ENCODE assay signal across 8 mouse cellular contexts in genomic region chr6:85915539-85916513, GRCm38 (mm10). TPM values are rescaled to one million over a fixed set of nuclear protein-coding genes. Genes with fewer than 3 reads are reported as not detected.
DNase-seq lines count a peak whose midpoint lies in the region; ATAC-seq lines count a peak whose summit lies in the region.
"Not testable (repeated sequence)": the region's sequence is repeated elsewhere in the genome, so short reads cannot be mapped to it uniquely, and the experiment has no call there.

Gene Nat8f1, minus strand, starts transcription at chr6:85915687.

- peak within 1 kb of the TSS; percentile 56 for H3K4me3 ChIP-seq in hindbrain, embryonic 12.5 days

- H3K27ac ChIP-seq in hindbrain, embryonic 12.5 days = peak within 1 kb of the TSS; percentile 82

- DNase-seq in Muller cell, postnatal 12 days (ENCODE audit: inconsistent ontology term) = peak; percentile 95
- DNase-seq in cerebellum, adult 9-11 months = peak; percentile 88
- peak; percentile 86 for DNase-seq in frontal cortex, postnatal 10 days (ENCODE audit: low spot score in 2 of 2)
- peak; percentile 93 to 94 for DNase-seq in layer of hippocampus, postnatal 14 days (ENCODE audit: low spot score in 2 of 2)
- peak; percentile 85 for DNase-seq in lung, postnatal 14 days
- peak; percentile 73 for DNase-seq in retina, adult 2 months (ENCODE audit: low read depth, low spot score)
- DNase-seq in thymus, postnatal 36 days = peak; percentile 84 to 86

- WGBS in hindbrain, embryonic 12.5 days = under 1% methylated on average over 61 of the region's 61 CpGs

- peak within 1 kb of the TSS; percentile 83 for H3K4me2 ChIP-seq in hindbrain, embryonic 12.5 days (replicated peaks)

- H3K27me3 ChIP-seq in hindbrain, embryonic 12.5 days = not testable (repeated sequence)

- peak within 1 kb of the TSS; percentile 78 for H3K9ac ChIP-seq in hindbrain, embryonic 12.5 days

- H3K9me3 ChIP-seq in hindbrain, embryonic 12.5 days (replicated peaks) = not testable (repeated sequence)

- H3K36me3 ChIP-seq in hindbrain, embryonic 12.5 days = not testable (repeated sequence)

- peaks cover 12% of the 10 kb centered on the region for H3K4me1 ChIP-seq in hindbrain, embryonic 12.5 days

- peak; percentile 97 for ATAC-seq in hindbrain, embryonic 12.5 days (ENCODE audit: low FRiP score)

RNA-seq across cellular contexts. Expression of gene Nat8f1, which starts in this region (rescaled TPM):
- 9.5 and 10.7 TPM in 2 replicates for polyA plus RNA-seq in hindbrain, embryonic 12.5 days (2016; fragmentation: Nextera tagmentation; extraction: Ambion mirVana)
- total RNA-seq in layer of hippocampus, postnatal 14 days (2021) = 10 to 100 TPM; 19.1 to 23.1 TPM

Comparison
In these comparisons a context has a peak if more than half of its experiments do, and no peak if none do; other contexts are left out.
1. Peak in every context shown above with its lines: DNase-seq, ATAC-seq, H3K4me3 ChIP-seq and H3K27ac ChIP-seq.